Comparison of ENCODE assay signal across 8 mouse cellular contexts in genomic region chr14:63066630-63067310, GRCm38 (mm10). TPM values are rescaled to one million over a fixed set of nuclear protein-coding genes. Genes with fewer than 3 reads are reported as not detected.
A peak's percentile ranks its signal among the peaks of the same experiment; 100 is the strongest.
DNase-seq lines count a peak whose midpoint lies in the region; ATAC-seq and TF ChIP-seq lines count a peak whose summit lies in the region.

No protein-coding gene starts in this region.

- H3K36me3 ChIP-seq in embryonic facial prominence, embryonic 14.5 days (ENCODE audit: control insufficient read depth, insufficient read depth, low read length) = no peaks in the 10 kb centered on the region
- H3K36me3 ChIP-seq in heart, embryonic 15.5 days = no peaks in the 10 kb centered on the region
- H3K36me3 ChIP-seq in kidney, postnatal 0 days (ENCODE audit: insufficient read depth, low read length) = no peaks in the 10 kb centered on the region
- no peaks in the 10 kb centered on the region for H3K36me3 ChIP-seq in liver, embryonic 12.5 days
- H3K36me3 ChIP-seq in stomach, embryonic 16.5 days (ENCODE audit: control insufficient read depth, insufficient read depth, low read length) = no peaks in the 10 kb centered on the region

- no peaks in the 10 kb centered on the region for H3K4me1 ChIP-seq in bone marrow, adult 2 months (ENCODE audit: control insufficient read depth, insufficient read depth, low read length)
- 0 out of 2 replicates have a peak, but pooled peaks cover 3% of the 10 kb centered on the region for H3K4me1 ChIP-seq in embryonic facial prominence, embryonic 14.5 days (ENCODE audit: control insufficient read depth, insufficient read depth, low read length)
- peaks cover 46% of the 10 kb centered on the region for H3K4me1 ChIP-seq in heart, embryonic 15.5 days (replicated peaks)
- no peaks in the 10 kb centered on the region for H3K4me1 ChIP-seq in kidney, postnatal 0 days (replicated peaks; ENCODE audit: insufficient read depth, low read length)
- peaks cover 67% of the 10 kb centered on the region for H3K4me1 ChIP-seq in liver, embryonic 12.5 days
- H3K4me1 ChIP-seq in stomach, embryonic 16.5 days (ENCODE audit: control insufficient read depth, insufficient read depth, low read length) = no peaks in the 10 kb centered on the region

- ATAC-seq in CD4-positive, CD25-positive, alpha-beta regulatory T cell, adult 4 months = peak; percentile 62
- ATAC-seq in embryonic facial prominence, embryonic 14.5 days (ENCODE audit: low read depth) = no peak
- peak; percentile 29; the same call in 1 of the 2 replicates for ATAC-seq in heart, embryonic 15.5 days (replicated peaks; ENCODE audit: insufficient number of reproducible peaks, insufficient read depth, low FRiP score, low read depth)
- ATAC-seq in kidney, postnatal 0 days (replicated peaks; ENCODE audit: low FRiP score, low read depth) = no peak
- ATAC-seq in liver, embryonic 12.5 days = no peak
- no peak for ATAC-seq in stomach, embryonic 16.5 days (ENCODE audit: insufficient read depth, low FRiP score)

- H3K9me3 ChIP-seq in embryonic facial prominence, embryonic 14.5 days (ENCODE audit: control insufficient read depth, low read length) = 0 out of 2 replicates have a peak, but pooled peaks cover 3% of the 10 kb centered on the region
- no peaks in the 10 kb centered on the region for H3K9me3 ChIP-seq in heart, embryonic 15.5 days (replicated peaks)
- no peaks in the 10 kb centered on the region for H3K9me3 ChIP-seq in kidney, postnatal 0 days (replicated peaks; ENCODE audit: low read length)
- peaks cover 4% of the 10 kb centered on the region; the same call in 1 of the 2 replicates for H3K9me3 ChIP-seq in liver, embryonic 12.5 days (replicated peaks)
- peaks cover 4% of the 10 kb centered on the region; the same call in 1 of the 2 replicates for H3K9me3 ChIP-seq in stomach, embryonic 16.5 days (replicated peaks; ENCODE audit: control insufficient read depth, low read length)

- WGBS in bone marrow, adult 2 months = 32% methylated on average over 16 of the region's 16 CpGs
- 31% methylated on average over 16 of the region's 16 CpGs for WGBS in embryonic facial prominence, embryonic 14.5 days
- 12% methylated on average over 16 of the region's 16 CpGs for WGBS in heart, embryonic 15.5 days
- WGBS in kidney, postnatal 0 days = 30% methylated on average over 16 of the region's 16 CpGs
- 22% methylated on average over 16 of the region's 16 CpGs for WGBS in liver, embryonic 12.5 days (ENCODE audit: insufficient replicate concordance)
- 28% methylated on average over 16 of the region's 16 CpGs for WGBS in stomach, embryonic 16.5 days

- TF ChIP-seq POLR2A in bone marrow, adult 2 months (IDR thresholded peaks at IDR 0.05; ENCODE audit: borderline replicate concordance, control insufficient read depth, low read depth, low read length) = no peak

- no peak overlapping the region for H3K4me3 ChIP-seq in bone marrow, adult 2 months (replicated peaks; ENCODE audit: control insufficient read depth, low read depth, low read length)
- H3K4me3 ChIP-seq in embryonic facial prominence, embryonic 14.5 days (ENCODE audit: low read depth, low read length) = no peak overlapping the region
- peak overlapping the region; percentile 8; the same call in 1 of the 2 replicates for H3K4me3 ChIP-seq in heart, embryonic 15.5 days
- H3K4me3 ChIP-seq in kidney, postnatal 0 days (replicated peaks; ENCODE audit: low read depth, low read length) = no peak overlapping the region
- no peak overlapping the region for H3K4me3 ChIP-seq in liver, embryonic 12.5 days
- H3K4me3 ChIP-seq in stomach, embryonic 16.5 days (replicated peaks; ENCODE audit: low read length) = no peak overlapping the region

- peak; percentile 54 for TF ChIP-seq CTCF in bone marrow, adult 2 months (IDR thresholded peaks at IDR 0.05; ENCODE audit: control insufficient read depth, insufficient read depth, low read length)
- peak; percentile 97 for TF ChIP-seq CTCF in kidney, postnatal 0 days (IDR thresholded peaks at IDR 0.05; ENCODE audit: low read depth)

- peaks cover 6% of the 10 kb centered on the region; the same call in 1 of the 2 replicates for H3K27me3 ChIP-seq in embryonic facial prominence, embryonic 14.5 days (replicated peaks; ENCODE audit: control insufficient read depth, insufficient read depth, low read length)
- H3K27me3 ChIP-seq in heart, embryonic 15.5 days = no peaks in the 10 kb centered on the region
- no peaks in the 10 kb centered on the region for H3K27me3 ChIP-seq in kidney, postnatal 0 days (ENCODE audit: insufficient read depth, low read length)
- peaks cover 31% of the 10 kb centered on the region for H3K27me3 ChIP-seq in liver, embryonic 12.5 days (replicated peaks)
- H3K27me3 ChIP-seq in stomach, embryonic 16.5 days (ENCODE audit: control insufficient read depth, insufficient read depth, low read length) = peaks cover 5% of the 10 kb centered on the region; the same call in 1 of the 2 replicates

- H3K4me2 ChIP-seq in embryonic facial prominence, embryonic 14.5 days (ENCODE audit: low read depth, low read length) = peak overlapping the region; percentile 36
- peak overlapping the region; percentile 51 for H3K4me2 ChIP-seq in heart, embryonic 15.5 days
- no peak overlapping the region for H3K4me2 ChIP-seq in kidney, postnatal 0 days (ENCODE audit: low read length)
- peak overlapping the region; percentile 67 for H3K4me2 ChIP-seq in liver, embryonic 12.5 days
- peak overlapping the region; percentile 36 for H3K4me2 ChIP-seq in stomach, embryonic 16.5 days (ENCODE audit: low read depth, low read length)

- peak; percentile 65 for DNase-seq in embryonic facial prominence, embryonic 14.5 days (ENCODE audit: low spot score)
- DNase-seq in kidney, postnatal 0 days (ENCODE audit: low spot score) = peak; percentile 79
- peak; percentile 30 to 53 for DNase-seq in natural killer cell, adult 2 months (ENCODE audit: low spot score in 2 of 2)

- H3K27ac ChIP-seq in bone marrow, adult 2 months (ENCODE audit: control insufficient read depth, insufficient read depth, low read depth, low read length, poor library complexity) = no peak overlapping the region
- H3K27ac ChIP-seq in embryonic facial prominence, embryonic 14.5 days (replicated peaks; ENCODE audit: low read depth, low read length) = no peak overlapping the region
- peak overlapping the region; percentile 92 for H3K27ac ChIP-seq in heart, embryonic 15.5 days
- no peak overlapping the region for H3K27ac ChIP-seq in kidney, postnatal 0 days
- H3K27ac ChIP-seq in liver, embryonic 12.5 days = peak overlapping the region; percentile 78
- no peak overlapping the region for H3K27ac ChIP-seq in stomach, embryonic 16.5 days (ENCODE audit: low read length)

- H3K9ac ChIP-seq in embryonic facial prominence, embryonic 14.5 days (ENCODE audit: low read depth, low read length) = no peak overlapping the region
- peak overlapping the region; percentile 16; the same call in 1 of the 2 replicates for H3K9ac ChIP-seq in heart, embryonic 15.5 days
- no peak overlapping the region for H3K9ac ChIP-seq in kidney, postnatal 0 days (ENCODE audit: low read depth, low read length)
- peak overlapping the region; percentile 50 for H3K9ac ChIP-seq in liver, embryonic 12.5 days
- H3K9ac ChIP-seq in stomach, embryonic 16.5 days (ENCODE audit: low read length) = no peak overlapping the region

RNA-seq across cellular contexts. Expression of gene Defb30, which starts 17.0 kb away (rescaled TPM):
- polyA plus RNA-seq in CD4-positive, CD25-positive, alpha-beta regulatory T cell, adult 4 months (2017; shearing (Covaris generic)) = not detected
- polyA plus RNA-seq in bone marrow, adult 2 months (2011; ENCODE audit: insufficient read depth, insufficient read length, low replicate concordance, missing spikeins) = not detected in 2 replicates
- not detected in 2 replicates for polyA plus RNA-seq in embryonic facial prominence, embryonic 14.5 days (2014; fragmentation: Nextera tagmentation; extraction: Ambion mirVana)
- not detected in 2 replicates for polyA plus RNA-seq in heart, embryonic 15.5 days (2015; fragmentation: Nextera tagmentation; extraction: Ambion mirVana)
- not detected in 2 replicates for polyA plus RNA-seq in kidney, postnatal 0 days (2015; fragmentation: Nextera tagmentation; extraction: Ambion mirVana)
- not detected in 2 replicates for polyA plus RNA-seq in liver, embryonic 12.5 days (2016; fragmentation: Nextera tagmentation; extraction: Ambion mirVana)
- polyA plus RNA-seq in stomach, embryonic 16.5 days (2015; fragmentation: Nextera tagmentation; extraction: Ambion mirVana) = not detected in 2 replicates

RNA-seq across cellular contexts. Expression of gene Defb42, which starts 20.0 kb away (rescaled TPM):
- polyA plus RNA-seq in CD4-positive, CD25-positive, alpha-beta regulatory T cell, adult 4 months (2017; shearing (Covaris generic)) = not detected
- polyA plus RNA-seq in bone marrow, adult 2 months (2011; ENCODE audit: insufficient read depth, insufficient read length, low replicate concordance, missing spikeins) = not detected in 2 replicates
- 0.47 TPM in 1 of 2 replicates, not detected in the other for polyA plus RNA-seq in embryonic facial prominence, embryonic 14.5 days (2014; fragmentation: Nextera tagmentation; extraction: Ambion mirVana)
- 1.5 and 1.6 TPM in 2 replicates for polyA plus RNA-seq in heart, embryonic 15.5 days (2015; fragmentation: Nextera tagmentation; extraction: Ambion mirVana)
- 15.1 and 23.5 TPM in 2 replicates for polyA plus RNA-seq in kidney, postnatal 0 days (2015; fragmentation: Nextera tagmentation; extraction: Ambion mirVana)
- 0.13 and 0.24 TPM in 2 replicates for polyA plus RNA-seq in liver, embryonic 12.5 days (2016; fragmentation: Nextera tagmentation; extraction: Ambion mirVana)
- polyA plus RNA-seq in stomach, embryonic 16.5 days (2015; fragmentation: Nextera tagmentation; extraction: Ambion mirVana) = 0.31 and 0.36 TPM in 2 replicates

RNA-seq across cellular contexts. Expression of gene Defb43, which starts 55.2 kb away (rescaled TPM):
- not detected for polyA plus RNA-seq in CD4-positive, CD25-positive, alpha-beta regulatory T cell, adult 4 months (2017; shearing (Covaris generic))
- not detected in 2 replicates for polyA plus RNA-seq in bone marrow, adult 2 months (2011; ENCODE audit: insufficient read depth, insufficient read length, low replicate concordance, missing spikeins)
- not detected in 2 replicates for polyA plus RNA-seq in embryonic facial prominence, embryonic 14.5 days (2014; fragmentation: Nextera tagmentation; extraction: Ambion mirVana)
- polyA plus RNA-seq in heart, embryonic 15.5 days (2015; fragmentation: Nextera tagmentation; extraction: Ambion mirVana) = not detected in 2 replicates
- not detected in 2 replicates for polyA plus RNA-seq in kidney, postnatal 0 days (2015; fragmentation: Nextera tagmentation; extraction: Ambion mirVana)
- not detected in 2 replicates for polyA plus RNA-seq in liver, embryonic 12.5 days (2016; fragmentation: Nextera tagmentation; extraction: Ambion mirVana)
- not detected in 2 replicates for polyA plus RNA-seq in stomach, embryonic 16.5 days (2015; fragmentation: Nextera tagmentation; extraction: Ambion mirVana)

Comparison
In these comparisons a context has a peak if more than half of its experiments do, and no peak if none do; other contexts are left out.
1. ATAC-seq: peak in CD4-positive, CD25-positive, alpha-beta regulatory T cell, adult 4 months (single experiment) and heart, embryonic 15.5 days (single experiment); none in embryonic facial prominence, embryonic 14.5 days (single experiment), kidney, postnatal 0 days (single experiment), liver, embryonic 12.5 days (single experiment) and stomach, embryonic 16.5 days (single experiment).
2. H3K27ac ChIP-seq: peak in heart, embryonic 15.5 days (single experiment) and liver, embryonic 12.5 days (single experiment); none in bone marrow, adult 2 months (single experiment), embryonic facial prominence, embryonic 14.5 days (single experiment), kidney, postnatal 0 days (single experiment) and stomach, embryonic 16.5 days (single experiment).
3. H3K9ac ChIP-seq: peak in heart, embryonic 15.5 days (single experiment) and liver, embryonic 12.5 days (single experiment); none in embryonic facial prominence, embryonic 14.5 days (single experiment), kidney, postnatal 0 days (single experiment) and stomach, embryonic 16.5 days (single experiment).
4. Peak in every context shown above with its lines, with median percentiles within 50 percentile points of each other: DNase-seq.